Comparison of ENCODE assay signal across 10 mouse cellular contexts in genomic region chr12:70231294-70231693, GRCm38 (mm10). TPM values are rescaled to one million over a fixed set of nuclear protein-coding genes. Genes with fewer than 3 reads are reported as not detected.
DNase-seq lines count a peak whose midpoint lies in the region; ATAC-seq and TF ChIP-seq lines count a peak whose summit lies in the region.
"Had no signal": no experiment of that assay in that cellular context is flagged by ENCODE, and none has a peak within 500 bp of the region (broad histone marks: within the 10 kb centered on the region; RNA-seq: fewer than 3 reads in every experiment).

Gene Pygl, minus strand, starts transcription at chr12:70231488.

- H3K4me3 ChIP-seq in limb, embryonic 14.5 days (replicated peaks; ENCODE audit: low read length) = no peak within 1 kb of the TSS
- H3K4me3 ChIP-seq in forebrain, embryonic 15.5 days = no peak within 1 kb of the TSS
- H3K4me3 ChIP-seq in layer of hippocampus, adult 2 months = no peak within 1 kb of the TSS

- H3K27ac ChIP-seq in limb, embryonic 14.5 days (replicated peaks; ENCODE audit: low read depth, low read length) = no peak within 1 kb of the TSS
- no peak within 1 kb of the TSS for H3K27ac ChIP-seq in forebrain, embryonic 15.5 days (replicated peaks)
- H3K27ac ChIP-seq in layer of hippocampus, adult 2 months = no peak within 1 kb of the TSS

- 77% methylated on average over 2 of the region's 2 CpGs for WGBS in limb, embryonic 14.5 days
- WGBS in forebrain, embryonic 15.5 days = 82% methylated on average over 2 of the region's 2 CpGs

- DNase-seq in adrenal gland, adult 18-20 months (ENCODE audit: low spot score in 2 of 2) = no peak
- no peak for DNase-seq in adrenal gland, adult (ENCODE audit: inconsistent age in 2 of 2, low spot score in 1 of 2)
- peak; percentile 44 to 60 for DNase-seq in lung, adult 18-20 months
- no peak for DNase-seq in lung, postnatal 14 days
- DNase-seq in limb, embryonic 14.5 days (ENCODE audit: low spot score) = no peak
- DNase-seq in layer of hippocampus, adult 2 months (ENCODE audit: low spot score in 2 of 2) = no peak
- DNase-seq: kidney, adult 8-10 months; thymus, postnatal 14 days had no signal

- H3K27me3 ChIP-seq in limb, embryonic 14.5 days (ENCODE audit: control insufficient read depth, insufficient read depth, low read length) = no peaks in the 10 kb centered on the region
- H3K27me3 ChIP-seq in forebrain, embryonic 15.5 days = 0 out of 2 replicates have a peak, but pooled peaks cover 5% of the 10 kb centered on the region

- H3K4me2 ChIP-seq in limb, embryonic 14.5 days (replicated peaks; ENCODE audit: low read depth, low read length, severe bottlenecking) = no peak within 1 kb of the TSS
- H3K4me2 ChIP-seq in forebrain, embryonic 15.5 days (replicated peaks) = no peak within 1 kb of the TSS

- no peak for ATAC-seq in limb, embryonic 14.5 days (ENCODE audit: low FRiP score, low read depth)
- no peak for ATAC-seq in monocyte, adult 5-6 weeks (replicated peaks; ENCODE audit: insufficient number of reproducible peaks, low FRiP score, low TSS enrichment, poor library complexity, severe bottlenecking)
- ATAC-seq in forebrain, embryonic 15.5 days (replicated peaks) = no peak

- H3K36me3 ChIP-seq in limb, embryonic 14.5 days (ENCODE audit: control insufficient read depth, insufficient read depth, low read length) = no peaks in the 10 kb centered on the region
- no peaks in the 10 kb centered on the region for H3K36me3 ChIP-seq in forebrain, embryonic 15.5 days

- peaks cover 12% of the 10 kb centered on the region for H3K4me1 ChIP-seq in limb, embryonic 14.5 days (ENCODE audit: control insufficient read depth, insufficient read depth, low read length)
- H3K4me1 ChIP-seq in forebrain, embryonic 15.5 days = peaks cover 20% of the 10 kb centered on the region

- H3K9ac ChIP-seq in limb, embryonic 14.5 days (ENCODE audit: low read depth, low read length, severe bottlenecking) = no peak within 1 kb of the TSS
- no peak within 1 kb of the TSS for H3K9ac ChIP-seq in forebrain, embryonic 15.5 days (replicated peaks)

- TF ChIP-seq POLR2A in limb, embryonic 14.5 days (IDR thresholded peaks at IDR 0.05; ENCODE audit: borderline replicate concordance, extremely low read depth, insufficient read depth, insufficient read length) = no peak

- H3K9me3 ChIP-seq in limb, embryonic 14.5 days (ENCODE audit: control insufficient read depth, low read length) = no peaks in the 10 kb centered on the region
- no peaks in the 10 kb centered on the region for H3K9me3 ChIP-seq in forebrain, embryonic 15.5 days

- TF ChIP-seq CTCF in layer of hippocampus, adult 2 months (conservative IDR thresholded peaks at IDR 0.05) = no peak

RNA-seq across cellular contexts. Expression of gene Pygl, which starts in this region (rescaled TPM):
- total RNA-seq in adrenal gland, adult 18-20 months (2021) = 100 to 1,000 TPM; 140 to 317 TPM
- 16.5 and 18.3 TPM in 2 replicates for polyA plus RNA-seq in limb, embryonic 14.5 days (2012; rRNA removed)
- polyA plus RNA-seq in limb, embryonic 14.5 days (2014; fragmentation: Nextera tagmentation; extraction: Ambion mirVana) = 21.9 and 23.3 TPM in 2 replicates
- total RNA-seq in monocyte, adult 5-6 weeks (2017) = 119 to 295 TPM (median 259 TPM) in 3 replicates
- 4.1 and 6.7 TPM in 2 replicates for polyA plus RNA-seq in forebrain, embryonic 15.5 days (2015; fragmentation: Nextera tagmentation; extraction: Ambion mirVana)
- 1 to 10 TPM; 4.2 to 4.5 TPM for total RNA-seq in layer of hippocampus, adult 2 months (2021)

Comparison
In these comparisons a context has a peak if more than half of its experiments do, and no peak if none do; other contexts are left out.
1. RNA of gene Pygl (total RNA-seq): 140 to 317 TPM in adrenal gland, adult 18-20 months and 119 to 295 TPM in monocyte, adult 5-6 weeks; 4.2 to 4.5 TPM in layer of hippocampus, adult 2 months; every median in the first group is over 10 times any median in the second.
2. DNase-seq: peak in lung, adult 18-20 months (2 of 2); none in adrenal gland, adult 18-20 months (0 of 2), adrenal gland, adult (0 of 2), lung, postnatal 14 days (single experiment), limb, embryonic 14.5 days (single experiment) and layer of hippocampus, adult 2 months (0 of 2).